Mouse (Mus musculus) c-Kit-positive CD71-positive TER-119-negative erythroid progenitor cells, embryonic 14.5 days (primary cell): ENCODE measurements around the gene Gm28036.

Experiments used
- DNase-seq: peaks from one replicate; pipeline ENCODE4 v3.0.0-alpha.2; 2013; ENCODE audit warnings: low read depth

Gm28036 gene

DNA sequence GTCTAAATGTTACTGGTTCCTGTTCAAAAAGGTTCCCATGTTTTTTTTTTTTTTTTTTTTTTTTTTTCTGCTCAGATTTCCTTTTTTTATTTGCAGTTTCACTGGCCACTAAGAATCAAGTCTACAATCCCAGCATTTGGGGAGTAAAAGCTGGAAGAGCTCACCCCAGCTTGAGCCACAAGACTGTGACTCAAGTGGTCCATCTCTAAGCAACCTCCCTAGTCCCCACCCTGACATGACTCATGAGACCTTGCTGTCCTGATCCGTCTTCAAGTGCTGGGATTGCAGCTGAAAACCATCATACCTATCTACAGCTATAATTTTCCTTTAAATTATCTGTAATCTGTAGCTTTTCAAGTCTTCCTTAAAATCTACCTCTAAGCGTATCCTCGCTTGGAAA, 42.4 kb downstream of the Gm28036 start:
- DNase-seq, result no peak

DNA sequence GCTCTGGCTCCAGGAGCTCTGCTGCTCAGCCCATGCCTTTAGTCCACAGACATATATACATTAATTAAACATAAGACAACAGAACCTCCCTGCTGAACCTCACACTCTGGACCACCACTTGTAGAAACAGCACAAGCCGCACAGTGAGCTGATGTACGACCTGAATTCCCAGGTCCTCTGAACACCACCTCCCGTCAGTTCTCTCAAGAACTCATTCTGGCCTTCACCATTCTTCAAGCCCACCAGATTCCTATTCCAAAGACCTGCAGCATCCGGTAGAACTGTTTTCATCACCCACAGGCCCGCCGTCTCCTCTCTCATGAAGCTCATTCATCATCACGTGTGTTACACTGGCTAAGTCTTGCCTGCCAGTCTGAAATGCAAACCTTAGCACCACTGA, 46.5 kb downstream of the Gm28036 start:
- DNase-seq, result no peak

DNA sequence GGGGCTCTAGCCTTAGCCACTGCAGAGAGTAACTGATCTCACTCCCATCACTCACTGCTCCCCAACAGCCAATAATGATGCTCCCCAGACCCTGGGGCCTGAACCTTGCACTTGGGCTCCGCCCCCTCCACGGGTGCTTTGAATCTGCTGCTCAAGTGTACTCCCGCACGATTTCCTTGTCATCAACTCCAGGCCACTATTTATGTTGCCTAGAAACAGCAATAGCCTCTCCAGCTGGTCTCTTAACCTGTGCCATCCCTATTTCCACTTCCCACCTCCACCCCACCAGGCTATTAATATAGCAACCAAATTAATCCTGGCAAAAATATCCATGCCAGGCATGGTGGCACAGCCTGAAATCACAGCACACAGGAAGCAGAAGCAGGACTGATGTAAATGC, 47.2 kb downstream of the Gm28036 start:
- no peak for DNase-seq

DNA sequence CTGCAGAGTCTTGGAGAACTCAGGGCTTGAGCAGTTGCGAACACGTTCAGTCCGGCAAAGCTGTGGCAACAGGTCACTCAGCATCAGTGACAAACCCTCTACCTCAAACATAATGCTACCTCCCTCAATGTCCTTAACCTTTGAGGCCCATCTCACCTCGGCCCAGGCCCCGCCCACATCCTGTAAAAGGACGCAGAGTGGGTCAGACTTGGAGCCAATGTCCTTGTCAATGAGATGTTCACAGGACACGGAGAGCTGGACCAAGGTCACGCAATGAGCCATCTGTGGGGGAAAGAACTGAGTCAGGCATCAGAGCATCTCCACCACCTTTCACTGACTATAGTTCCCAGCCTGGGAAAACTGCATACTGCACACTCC, 47.7 kb downstream of the Gm28036 start:
- no peak for DNase-seq

DNA sequence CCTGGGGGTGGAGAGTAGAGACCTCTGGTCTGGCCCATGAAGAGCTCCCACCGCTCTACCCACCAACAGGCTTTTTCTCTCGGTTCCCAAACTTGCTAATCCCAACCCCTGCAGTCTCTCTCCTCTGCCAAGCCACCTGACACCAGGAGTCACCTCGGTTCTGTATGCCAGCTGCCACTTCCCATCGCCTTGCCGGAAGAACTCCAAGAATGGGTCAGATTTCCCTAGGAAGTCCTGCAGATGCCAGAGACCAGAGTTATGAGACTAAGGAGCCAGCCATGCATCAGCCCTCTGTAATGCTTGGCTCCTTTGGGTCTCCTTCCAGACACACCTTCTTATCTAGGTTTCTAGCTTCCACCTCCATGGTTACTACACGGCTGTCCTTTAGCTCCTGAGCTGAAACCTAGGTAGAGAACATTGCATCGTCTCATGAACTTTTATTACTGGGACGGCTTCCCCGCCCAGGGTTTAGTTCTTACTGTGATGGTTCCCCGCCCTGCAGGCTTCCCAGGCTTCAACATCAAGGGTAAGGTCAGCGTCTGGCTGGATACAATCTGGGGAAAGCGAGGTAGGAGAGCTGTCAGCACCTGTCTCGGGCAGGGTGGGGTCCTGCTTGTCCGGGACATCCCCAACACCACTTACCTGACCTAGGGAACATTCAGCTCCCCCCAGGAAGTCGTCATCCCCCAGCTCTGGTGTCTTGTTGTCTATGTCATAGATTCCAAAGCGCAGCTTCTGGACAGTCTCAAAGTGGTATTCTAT, 48.3 kb downstream of the Gm28036 start:
- no peak for DNase-seq

DNA sequence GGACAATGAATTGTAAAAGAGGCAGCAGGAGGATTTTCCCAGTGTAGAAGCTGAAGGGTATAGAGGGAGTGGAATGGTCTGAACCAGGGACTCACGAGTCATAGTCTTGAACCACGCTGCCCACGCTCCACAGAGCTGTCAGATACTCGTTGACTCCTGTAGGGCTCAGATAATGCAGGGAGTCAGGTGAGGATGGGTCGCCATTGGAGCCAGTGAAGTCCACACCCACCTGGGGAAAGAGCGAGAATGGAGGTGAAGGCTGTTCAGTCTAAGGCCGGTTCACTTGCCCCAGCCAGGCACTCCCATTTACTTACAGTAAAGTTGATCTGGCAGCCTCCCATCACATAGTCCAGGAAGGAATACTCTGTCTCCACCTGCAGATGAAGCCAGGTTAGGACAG, 49.4 kb downstream of the Gm28036 start:
- no peak for DNase-seq

DNA sequence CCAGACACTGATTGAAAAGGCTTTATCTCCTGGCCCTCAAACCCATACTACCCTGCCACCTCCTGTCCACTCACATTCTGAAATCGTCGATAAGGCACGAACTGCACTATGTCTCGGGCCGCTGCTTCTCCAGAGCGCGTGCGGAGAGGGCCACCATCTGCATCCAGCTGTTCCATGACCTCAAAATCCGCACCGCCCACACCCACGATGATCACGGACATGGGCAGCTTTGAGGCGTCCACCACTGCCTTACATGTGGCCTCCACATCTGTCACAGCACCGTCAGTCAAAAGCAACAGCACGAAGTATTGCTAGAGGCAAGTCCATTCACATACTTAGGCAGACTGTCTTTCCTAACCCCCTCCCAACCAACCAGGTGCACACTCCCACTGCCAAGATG, 53.2 kb downstream of the Gm28036 start:
- no peak for DNase-seq

DNA sequence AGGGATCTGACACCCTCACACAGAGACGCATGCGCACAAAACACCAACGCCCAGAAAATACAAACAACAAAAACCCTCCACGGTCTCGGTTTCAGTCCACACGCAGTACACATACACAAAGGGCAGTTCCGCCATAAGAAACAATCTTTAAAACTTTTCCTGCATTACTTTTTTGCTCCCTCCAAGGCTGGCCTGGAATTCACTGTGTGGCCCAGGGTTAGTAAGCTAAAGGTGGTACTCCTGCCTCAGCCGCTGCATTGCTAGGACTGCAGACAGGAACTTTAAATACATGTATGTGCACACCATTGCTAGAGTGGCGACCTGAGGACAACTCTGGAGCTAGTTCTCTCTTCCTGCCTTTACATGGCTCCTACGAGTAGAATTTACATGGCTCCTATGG, 55.7 kb downstream of the Gm28036 start:
- DNase-seq, result no peak

DNA sequence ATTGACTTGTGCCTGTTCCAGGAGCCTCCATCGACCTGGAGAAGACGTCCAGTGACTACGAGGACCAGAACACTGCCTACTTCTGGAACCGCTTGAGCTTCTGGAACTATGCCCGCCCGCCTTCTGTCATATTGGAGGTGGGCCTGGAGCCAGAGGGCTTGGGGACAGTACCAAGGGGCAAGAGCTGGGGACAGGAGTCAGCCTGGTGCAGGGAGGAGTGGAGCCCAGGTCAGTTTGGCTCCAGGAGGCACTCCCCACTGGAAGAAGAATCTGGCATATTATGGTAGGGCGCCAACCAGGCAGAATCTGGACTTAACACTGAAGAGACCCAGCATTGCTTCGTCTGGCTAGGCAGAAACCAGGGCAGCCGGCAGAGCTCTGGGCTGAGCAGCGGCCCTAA, 59.0 kb downstream of the Gm28036 start:
- no peak for DNase-seq

DNA sequence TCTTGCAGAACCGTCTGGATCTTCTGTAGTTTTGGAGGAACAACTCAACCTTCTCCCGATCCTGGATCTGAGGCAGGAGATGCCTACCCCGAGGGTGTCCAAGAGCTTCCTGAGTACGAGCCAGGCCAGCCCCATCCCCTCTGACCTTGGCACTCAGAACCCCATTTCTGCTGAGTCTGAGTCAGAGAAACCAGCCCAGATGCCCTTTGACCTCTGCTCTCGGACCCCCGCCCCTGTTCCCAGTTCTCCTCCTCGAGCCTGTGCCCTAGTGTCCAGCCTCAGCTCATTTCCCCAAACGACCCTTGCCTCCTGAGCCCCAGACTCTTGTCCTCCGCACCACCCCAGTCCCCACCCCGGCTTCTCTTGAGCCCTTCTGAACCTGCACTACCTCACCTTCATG, 60.8 kb downstream of the Gm28036 start:
- DNase-seq, result no peak

DNA sequence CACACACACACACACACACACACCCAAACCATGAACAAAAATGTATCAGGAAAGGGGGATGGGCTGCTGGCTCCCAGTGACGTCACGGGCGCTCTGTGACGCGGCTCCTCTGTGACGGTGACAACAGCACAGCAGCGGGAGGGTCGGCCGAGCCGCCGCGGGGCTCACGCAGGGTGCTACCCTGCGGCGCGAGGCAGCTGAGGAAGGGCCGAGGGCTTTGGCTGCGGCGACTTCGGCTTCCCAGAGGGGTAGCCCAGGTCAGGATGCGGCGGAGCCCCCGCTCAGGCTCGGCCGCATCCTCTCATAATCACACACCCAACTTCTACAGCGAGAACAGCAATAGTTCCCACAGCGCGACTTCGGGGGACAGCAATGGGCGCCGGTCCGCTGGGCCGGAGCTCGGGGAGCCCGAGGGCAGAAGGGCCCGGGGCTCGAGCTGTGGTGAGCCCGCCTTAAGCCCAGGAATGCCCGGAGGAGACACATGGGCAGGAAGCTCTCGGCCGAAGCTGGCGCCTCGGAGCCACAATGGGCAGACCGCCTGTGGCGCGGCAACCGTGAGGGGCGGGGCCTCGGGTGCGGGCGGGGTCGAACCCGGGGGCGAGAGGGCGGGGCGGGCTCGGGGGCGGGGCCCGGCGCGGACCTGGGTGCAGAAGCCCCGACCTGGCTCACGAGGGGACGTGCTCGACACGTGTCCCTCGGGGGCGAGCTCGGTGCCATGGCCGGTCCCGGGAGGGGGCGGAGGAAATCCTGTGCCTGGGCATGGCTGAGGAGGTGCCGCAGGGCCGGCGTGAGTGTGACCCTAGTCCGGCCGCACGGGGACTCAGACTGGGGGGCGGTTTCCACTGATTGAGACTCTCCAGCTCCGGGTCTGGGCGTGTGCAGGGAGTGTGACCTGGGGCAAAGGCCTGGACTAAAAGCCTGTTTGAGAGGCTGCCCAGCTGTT, 61.5 kb downstream of the Gm28036 start, which contains the start of gene Spag4:
Gene Spag4 (plus strand): TSS at position 77 of the 943 bp plus-strand sequence.
- DNase-seq, result peak; percentile 60

DNA sequence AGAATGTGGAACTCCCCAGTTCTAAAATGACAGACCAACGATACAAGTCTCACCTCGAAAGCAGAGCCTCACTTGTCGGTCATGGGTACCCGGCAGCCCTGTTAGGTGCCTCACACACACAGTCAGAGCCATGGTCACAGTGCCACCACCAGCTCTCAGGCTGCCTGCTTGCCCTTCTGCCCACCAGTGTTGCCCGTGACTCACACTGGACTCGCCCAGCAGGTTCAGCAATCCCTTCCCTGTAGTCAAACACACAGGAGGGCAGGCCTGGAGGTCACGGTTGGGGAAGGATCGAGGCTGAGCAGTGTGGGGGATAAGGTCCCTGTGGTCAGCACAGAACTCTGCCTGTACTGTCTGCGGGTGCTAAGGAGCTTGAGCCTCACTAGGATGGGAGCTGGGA, 74.1 kb downstream of the Gm28036 start, which contains the start of gene Fer1l4:
Gene Fer1l4 (minus strand): TSS at position 132 of the 400 bp plus-strand sequence.
- no peak for DNase-seq

DNA sequence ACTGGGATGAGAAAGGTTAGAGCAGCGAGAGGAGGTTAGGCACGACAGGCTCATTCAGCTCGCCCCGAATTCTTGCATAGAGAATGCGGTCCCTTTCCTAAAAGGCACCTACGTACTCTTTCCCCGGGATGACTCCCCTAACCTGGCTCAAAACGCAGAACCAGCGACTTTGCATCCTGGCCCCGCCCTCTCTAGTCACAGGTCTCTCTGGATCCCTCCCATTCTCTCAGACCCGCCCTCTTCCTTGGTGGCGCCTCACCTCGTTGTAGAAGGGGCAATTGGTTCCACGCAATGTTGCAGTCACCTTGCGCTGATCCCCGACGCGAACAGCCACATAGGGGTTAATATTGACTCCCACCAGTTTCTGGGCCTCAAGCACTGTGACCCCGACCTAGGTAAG, 79.0 kb downstream of the Gm28036 start:
- DNase-seq, result peak; percentile 34

DNA sequence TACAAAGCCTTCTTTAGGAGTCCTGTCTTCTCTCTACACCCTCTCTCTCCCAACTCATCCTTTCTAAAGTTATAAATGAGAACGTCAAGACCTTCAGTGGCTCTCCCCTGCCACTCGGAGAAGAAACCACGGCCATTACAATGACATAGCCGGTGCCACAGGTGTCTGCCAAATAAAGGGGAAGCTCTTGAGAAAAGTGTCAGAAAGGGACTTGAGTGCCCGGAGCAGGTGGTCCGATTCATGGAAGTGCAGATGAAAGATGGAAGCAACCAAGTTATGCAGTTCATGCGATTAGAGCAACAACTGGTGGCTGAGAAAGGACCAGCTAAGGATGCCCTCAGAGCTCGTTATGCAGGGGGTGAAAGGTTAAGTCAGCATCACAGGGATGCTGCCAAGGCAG, 84.0 kb downstream of the Gm28036 start:
- DNase-seq, result no peak

DNA sequence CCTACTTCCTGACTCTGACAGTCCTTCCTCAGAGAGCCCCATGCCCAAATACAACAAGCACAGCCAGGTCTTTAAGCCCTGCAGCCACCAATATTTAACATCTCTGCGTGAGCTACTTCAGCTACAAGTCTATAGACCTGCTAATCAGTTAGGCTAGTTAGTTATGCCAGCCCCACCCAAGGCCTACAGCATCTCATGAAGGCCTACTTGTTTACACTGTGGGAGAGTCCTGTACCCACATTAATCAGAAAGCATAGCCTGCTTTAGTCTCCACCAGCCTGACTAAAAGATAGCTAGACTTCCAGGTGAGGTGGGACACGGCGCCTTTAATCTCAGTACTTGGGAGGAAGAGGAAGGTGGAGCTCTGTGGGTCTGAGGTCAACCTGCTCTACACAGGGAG, 87.5 kb downstream of the Gm28036 start:
- no peak for DNase-seq

DNA sequence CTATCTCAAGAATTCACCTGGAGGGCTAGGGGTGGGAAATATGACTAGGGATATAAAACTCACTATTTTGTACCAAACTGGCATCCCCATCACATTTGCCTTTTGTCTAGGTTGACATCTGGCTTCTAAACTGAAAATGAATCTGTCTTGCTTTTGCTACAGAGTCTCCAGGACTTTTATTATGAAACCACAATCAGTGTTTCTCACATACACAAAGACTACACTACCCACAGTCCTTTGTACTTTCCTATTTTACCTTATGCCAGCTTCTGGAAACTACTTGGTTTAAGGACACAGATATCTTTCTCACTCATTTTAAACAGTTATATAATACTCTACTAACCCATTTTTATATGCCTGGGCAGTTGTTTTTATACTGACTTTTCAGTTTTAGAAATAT, 101.4 kb downstream of the Gm28036 start:
- DNase-seq, result peak; percentile 29
